Mouse (Mus musculus) limb, embryonic 11.5 days (tissue): Measurements from ENCODE around the gene Stard13. TPM values are rescaled to one million over a fixed set of nuclear protein-coding genes. Genes with fewer than 3 reads are reported as not detected.

Experiments
- ATAC-seq: fragments of 200-750 bp; cut with Nextera tagmentation; 2 replicates; pipeline ENCODE4 v1.8.0; 2017; ENCODE audit warnings: low read depth; ENCODE audit not compliant: insufficient number of reproducible peaks, low FRiP score, low TSS enrichment
- DNase-seq: peaks from one replicate; pipeline ENCODE4 v3.0.0-alpha.2; 2015; ENCODE audit warnings: low spot score
- H3K27ac ChIP-seq: fragments of 300-500 bp; sonication (generic); replicated peaks from 2 replicates; pipeline ENCODE4 v1.5.1; 2014; ENCODE audit warnings: low read depth, mild to moderate bottlenecking, low read length
- H3K27me3 ChIP-seq: fragments of 300-500 bp; sonication (generic); 2 replicates; pipeline ENCODE4 v1.6.1; 2014; ENCODE audit warnings: mild to moderate bottlenecking, low read length, mixed read lengths; ENCODE audit not compliant: control insufficient read depth, insufficient read depth
- H3K36me3 ChIP-seq: fragments of 300-500 bp; sonication (generic); 2 replicates; pipeline ENCODE4 v1.6.1; 2014; ENCODE audit warnings: mild to moderate bottlenecking, low read length, moderate library complexity, mixed read lengths; ENCODE audit not compliant: control insufficient read depth, insufficient read depth
- H3K4me1 ChIP-seq: fragments of 300-500 bp; sonication (generic); 2 replicates; pipeline ENCODE4 v1.6.1; 2014; ENCODE audit warnings: low read length, mixed read lengths; ENCODE audit not compliant: control insufficient read depth, insufficient read depth
- H3K4me2 ChIP-seq: fragments of 300-500 bp; sonication (generic); 2 replicates; pipeline ENCODE4 v1.6.1; 2014; ENCODE audit warnings: low read depth, mild to moderate bottlenecking, moderate library complexity; ENCODE audit not compliant: severe bottlenecking
- H3K4me3 ChIP-seq: fragments of 300-500 bp; sonication (generic); 2 replicates; pipeline ENCODE4 v1.5.1; 2014; ENCODE audit warnings: low read depth, low read length
- H3K9ac ChIP-seq: fragments of 300-500 bp; sonication (generic); 2 replicates; pipeline ENCODE4 v1.6.1; 2014; ENCODE audit warnings: mild to moderate bottlenecking, low read length
- H3K9me3 ChIP-seq: fragments of 300-500 bp; sonication (generic); 2 replicates; pipeline ENCODE4 v1.6.1; 2016; ENCODE audit warnings: low read length; ENCODE audit not compliant: control insufficient read depth
- WGBS: fragments of 180-500 bp; shearing (Covaris S2); extraction: QIAGEN DNeasy Blood & Tissue Kit; methylation state at CpG from one replicate; pipeline ENCODE4 v1.1.7; 2014; 5-methylcytosine and 5-hydroxymethylcytosine counted together
- polyA plus RNA-seq: library from polyadenylated mRNA; unstranded; fragments of >200 nt; fragmentation: Nextera tagmentation; extraction: Ambion mirVana; gene quantifications from 2 replicates; pipeline ENCODE4 v1.2.1, GENCODE M21; 2014

Gene Stard13
- polyA plus RNA-seq, 1 experiment from 2014 or later, result 3.7 TPM

DNA sequence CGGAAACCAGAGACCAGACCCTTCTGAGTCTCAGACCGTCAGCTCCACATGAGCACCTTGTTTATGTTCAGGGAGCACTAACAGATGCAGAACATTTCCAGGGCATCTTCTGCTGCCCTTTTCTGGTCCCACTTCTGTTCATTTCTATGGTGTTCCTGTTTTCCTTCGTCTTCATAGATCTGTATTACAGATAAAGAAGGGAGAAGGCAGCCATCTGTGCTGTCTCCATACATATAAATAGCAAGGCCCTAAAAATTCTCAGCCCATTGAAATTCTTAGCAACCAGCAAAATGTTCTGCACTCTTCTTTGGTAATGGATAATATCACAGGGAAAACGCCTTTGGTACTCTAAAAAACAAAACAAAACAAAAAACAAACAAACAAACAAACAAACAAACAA lies 96.3 kb downstream of the Stard13 start:
- no peak overlapping the region for H3K27ac ChIP-seq
- no peak for ATAC-seq
- WGBS, result 68% methylated on average over 4 of the region's 4 CpGs

DNA sequence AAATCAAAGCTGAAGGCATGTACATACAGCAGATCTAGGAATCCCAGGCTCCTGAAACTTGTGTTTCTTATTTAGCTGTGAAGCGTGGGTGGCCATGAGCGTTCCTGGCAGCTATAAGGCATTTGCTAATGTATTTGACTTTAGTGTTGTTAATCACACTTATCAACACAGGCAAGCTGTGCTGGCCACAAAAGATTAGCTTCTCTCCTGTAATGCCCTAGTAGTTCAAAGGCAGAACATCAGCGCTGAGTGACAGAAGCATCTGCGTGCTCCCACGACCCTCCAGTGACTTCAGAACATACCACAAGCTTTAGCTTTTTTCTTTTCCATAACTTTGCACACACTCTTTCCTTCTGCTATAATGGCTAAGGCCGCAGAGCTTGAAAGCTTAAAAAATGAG lies 97.7 kb downstream of the Stard13 start:
- ATAC-seq, result no peak; the same call in 1 of the 2 replicates
- 39% methylated on average over 6 of the region's 6 CpGs for WGBS
- Histone ChIP-seq H3K27me3 (no peaks in the 10 kb centered on the region), H3K27ac (peak overlapping the region; percentile 30; the same call in 1 of the 2 replicates), H3K36me3 (no peaks in the 10 kb centered on the region), H3K9ac (0 out of 2 replicates have a peak overlapping the region, but pooled peaks have one; percentile 9), H3K4me2 (no peak overlapping the region), H3K9me3 (no peaks in the 10 kb centered on the region), H3K4me3 (no peak overlapping the region), H3K4me1 (peaks cover 10% of the 10 kb centered on the region)
- peak; percentile 45 for DNase-seq

More for the DNA sequence above, 96.3 kb downstream of the Stard13 start:
- H3K4me3 ChIP-seq, result no peak overlapping the region
- no peak for DNase-seq
- H3K4me1 ChIP-seq, result peaks cover 16% of the 10 kb centered on the region
- no peak overlapping the region for H3K9ac ChIP-seq
- no peaks in the 10 kb centered on the region for H3K9me3 ChIP-seq
- H3K36me3 ChIP-seq, result no peaks in the 10 kb centered on the region
- no peaks in the 10 kb centered on the region for H3K27me3 ChIP-seq
- H3K4me2 ChIP-seq, result no peak overlapping the region

DNA sequence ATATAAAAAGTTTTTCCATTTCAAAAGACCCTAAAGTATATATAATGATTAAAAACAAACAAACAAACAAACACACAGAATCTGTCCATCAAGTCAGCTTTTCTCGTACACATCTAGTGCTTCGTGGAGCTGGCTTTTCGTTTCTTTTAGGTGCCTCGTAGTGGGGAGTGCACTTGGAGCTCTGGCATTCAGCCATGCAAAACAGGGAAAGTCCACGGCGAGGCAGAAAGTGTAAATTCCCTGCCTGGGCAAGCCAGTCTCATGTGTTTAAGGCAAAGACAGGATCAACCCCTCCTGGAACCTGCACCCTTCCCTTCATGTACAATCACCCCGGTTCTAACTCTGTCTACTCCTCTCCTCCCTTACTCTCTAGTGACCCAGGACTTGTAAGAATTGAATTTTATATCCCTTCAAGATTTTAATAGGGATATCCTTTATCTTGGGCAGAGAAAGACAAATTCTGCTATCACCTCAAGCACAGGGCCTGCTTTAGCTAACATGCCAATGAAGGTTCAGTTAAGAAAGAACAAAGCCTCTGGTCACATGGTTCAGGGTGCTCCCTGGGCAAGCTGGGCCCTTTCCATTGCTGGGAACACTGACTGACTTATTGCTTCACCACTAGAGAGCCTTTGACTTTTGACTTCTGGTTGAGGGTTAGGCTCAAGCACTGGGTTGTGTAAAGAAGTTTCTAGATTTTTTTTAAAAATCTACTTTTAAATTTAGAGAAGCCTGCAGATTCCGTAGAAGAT lies 98.4 kb downstream of the Stard13 start:
- H3K4me2 ChIP-seq, result no peak overlapping the region
- DNase-seq (no peak), ATAC-seq (no peak)
- H3K9me3 ChIP-seq, result no peaks in the 10 kb centered on the region
- WGBS, result 83% methylated on average over 8 of the region's 8 CpGs
- no peak overlapping the region for H3K9ac ChIP-seq
- no peaks in the 10 kb centered on the region for H3K36me3 ChIP-seq
- no peak overlapping the region for H3K27ac ChIP-seq
- H3K4me3 ChIP-seq, result no peak overlapping the region
- H3K4me1 ChIP-seq, result peaks cover 10% of the 10 kb centered on the region
- H3K27me3 ChIP-seq, result no peaks in the 10 kb centered on the region

DNA sequence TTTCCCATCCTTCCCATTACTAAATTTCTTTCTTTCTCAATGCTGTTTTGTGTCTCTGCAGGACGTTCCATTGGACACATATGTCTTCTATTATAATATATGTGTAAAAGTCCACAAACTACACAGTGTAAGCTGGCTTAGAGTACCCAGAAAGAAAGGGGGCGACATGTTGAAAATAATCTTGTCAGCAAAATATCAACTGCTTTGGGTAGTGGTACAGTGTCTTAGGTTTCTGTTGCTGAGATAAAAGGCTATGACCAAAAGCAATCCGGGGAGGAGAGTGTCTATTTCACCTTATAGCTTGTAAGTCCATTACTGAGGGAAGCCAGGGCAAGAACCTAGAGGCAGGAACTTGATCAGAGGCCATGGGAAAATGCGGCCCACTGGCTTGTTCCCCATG lies 99.4 kb downstream of the Stard13 start:
- Histone ChIP-seq H3K9me3 (no peaks in the 10 kb centered on the region), H3K4me3 (no peak overlapping the region), H3K27ac (no peak overlapping the region), H3K4me1 (peaks cover 14% of the 10 kb centered on the region), H3K27me3 (no peaks in the 10 kb centered on the region), H3K36me3 (no peaks in the 10 kb centered on the region), H3K9ac (no peak overlapping the region), H3K4me2 (no peak overlapping the region)
- DNase-seq (no peak), ATAC-seq (no peak)
- WGBS, result 88% methylated on average over 4 of the region's 4 CpGs

DNA sequence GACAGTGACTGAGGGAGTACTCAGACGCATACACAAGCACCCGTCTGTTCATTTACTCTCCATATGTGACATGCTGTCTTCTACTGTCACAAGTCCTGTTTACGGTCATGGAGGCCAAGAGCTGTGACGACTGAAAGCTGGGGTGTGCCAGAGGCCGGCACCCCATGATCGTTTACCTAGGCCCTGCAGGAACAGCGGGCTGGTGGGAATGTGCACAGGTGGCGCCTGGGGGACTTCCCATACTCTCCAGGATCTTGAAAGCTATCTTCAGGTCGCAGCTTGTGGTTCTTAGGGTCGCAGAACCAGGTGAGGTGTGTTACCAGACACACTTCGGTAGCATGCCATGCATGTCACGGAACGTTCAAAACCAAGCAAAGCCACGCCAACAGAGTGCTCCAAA lies 99.9 kb downstream of the Stard13 start:
- Histone ChIP-seq H3K4me2 (no peak overlapping the region), H3K4me1 (peaks cover 14% of the 10 kb centered on the region), H3K36me3 (no peaks in the 10 kb centered on the region), H3K27ac (no peak overlapping the region), H3K9ac (no peak overlapping the region), H3K27me3 (no peaks in the 10 kb centered on the region), H3K9me3 (no peaks in the 10 kb centered on the region), H3K4me3 (no peak overlapping the region)
- DNase-seq (no peak), ATAC-seq (no peak)
- WGBS, result 88% methylated on average over 14 of the region's 14 CpGs

DNA sequence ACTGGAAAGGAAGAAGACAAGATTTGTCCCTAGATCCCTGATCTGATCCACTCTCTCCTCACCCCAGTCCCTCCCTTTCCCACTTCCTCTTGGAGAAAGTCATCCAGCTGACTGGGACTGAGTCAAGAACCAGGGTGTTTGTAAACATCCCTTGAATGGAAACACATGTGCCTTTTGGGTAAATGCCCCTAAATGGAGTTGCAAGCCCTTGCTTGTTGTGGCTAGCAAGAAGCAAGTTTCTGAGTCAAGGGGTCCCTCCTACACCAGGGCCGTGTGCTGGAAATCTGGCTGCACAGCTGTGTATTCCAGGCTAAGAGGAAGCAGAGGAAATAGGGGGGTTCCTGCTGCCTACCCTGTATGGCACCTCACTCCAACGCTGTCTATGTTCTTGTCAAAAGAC lies 103.9 kb downstream of the Stard13 start:
- DNase-seq, result no peak
- peaks cover 11% of the 10 kb centered on the region; the same call in 1 of the 2 replicates for H3K4me1 ChIP-seq
- H3K27ac ChIP-seq, result no peak overlapping the region
- H3K4me3 ChIP-seq, result no peak overlapping the region
- no peak overlapping the region for H3K9ac ChIP-seq
- H3K9me3 ChIP-seq, result no peaks in the 10 kb centered on the region
- ATAC-seq, result no peak
- 60% methylated on average over 2 of the region's 2 CpGs for WGBS
- H3K36me3 ChIP-seq, result no peaks in the 10 kb centered on the region
- no peak overlapping the region for H3K4me2 ChIP-seq
- no peaks in the 10 kb centered on the region for H3K27me3 ChIP-seq

DNA sequence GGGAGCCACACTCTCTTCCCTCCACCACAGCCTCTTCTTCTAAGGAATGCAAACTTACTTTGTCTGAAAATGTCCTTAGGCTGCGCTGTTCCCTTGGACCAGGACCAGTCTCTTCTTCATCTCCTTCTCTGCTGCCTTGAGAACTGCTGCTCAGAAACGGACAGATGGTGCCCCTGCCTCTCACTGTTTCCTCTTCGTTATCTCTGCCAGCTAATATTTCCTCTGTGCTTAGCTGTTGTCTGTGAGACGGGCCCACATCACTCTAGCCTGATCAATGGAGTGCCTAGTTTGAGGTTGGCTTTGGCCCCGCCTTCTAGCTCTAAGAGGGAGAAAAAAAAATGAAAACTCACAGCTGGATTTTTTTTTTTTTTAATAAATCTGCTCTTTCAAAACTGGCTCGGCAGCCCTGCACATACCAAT lies 106.3 kb downstream of the Stard13 start:
- no peak overlapping the region for H3K4me2 ChIP-seq
- DNase-seq (no peak), ATAC-seq (no peak)
- H3K9me3 ChIP-seq, result no peaks in the 10 kb centered on the region
- H3K4me3 ChIP-seq, result no peak overlapping the region
- no peaks in the 10 kb centered on the region for H3K36me3 ChIP-seq
- H3K4me1 ChIP-seq, result peaks cover 11% of the 10 kb centered on the region; the same call in 1 of the 2 replicates
- H3K27me3 ChIP-seq, result no peaks in the 10 kb centered on the region
- H3K27ac ChIP-seq, result no peak overlapping the region
- no peak overlapping the region for H3K9ac ChIP-seq
- WGBS, result 58% methylated on average over 6 of the region's 6 CpGs

DNA sequence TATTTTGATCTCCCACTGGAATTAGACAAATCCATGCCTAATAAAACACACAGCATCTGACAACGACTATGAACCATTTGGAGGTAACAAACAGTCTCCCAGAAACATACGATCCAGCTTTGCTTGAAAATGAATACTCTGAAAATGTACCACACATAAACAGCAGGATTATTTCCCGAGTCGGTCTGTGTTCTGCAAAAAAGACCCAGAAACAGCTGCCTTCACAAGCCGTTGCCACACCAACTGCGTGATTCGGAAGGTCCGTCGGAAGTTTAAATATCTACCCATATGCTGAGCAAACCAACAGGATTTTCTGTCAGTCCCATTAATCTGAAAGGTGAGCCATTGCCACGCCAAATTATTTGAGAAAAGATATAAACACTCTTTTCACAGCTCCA lies 107.0 kb downstream of the Stard13 start:
- Histone ChIP-seq H3K9ac (no peak overlapping the region), H3K4me3 (no peak overlapping the region), H3K4me2 (no peak overlapping the region), H3K36me3 (no peaks in the 10 kb centered on the region), H3K27me3 (no peaks in the 10 kb centered on the region), H3K4me1 (peaks cover 11% of the 10 kb centered on the region; the same call in 1 of the 2 replicates), H3K9me3 (no peaks in the 10 kb centered on the region), H3K27ac (no peak overlapping the region)
- ATAC-seq (peak; percentile 23; the same call in 1 of the 2 replicates), DNase-seq (no peak)
- WGBS, result 63% methylated on average over 10 of the region's 10 CpGs
